In the genomic region with DNA sequence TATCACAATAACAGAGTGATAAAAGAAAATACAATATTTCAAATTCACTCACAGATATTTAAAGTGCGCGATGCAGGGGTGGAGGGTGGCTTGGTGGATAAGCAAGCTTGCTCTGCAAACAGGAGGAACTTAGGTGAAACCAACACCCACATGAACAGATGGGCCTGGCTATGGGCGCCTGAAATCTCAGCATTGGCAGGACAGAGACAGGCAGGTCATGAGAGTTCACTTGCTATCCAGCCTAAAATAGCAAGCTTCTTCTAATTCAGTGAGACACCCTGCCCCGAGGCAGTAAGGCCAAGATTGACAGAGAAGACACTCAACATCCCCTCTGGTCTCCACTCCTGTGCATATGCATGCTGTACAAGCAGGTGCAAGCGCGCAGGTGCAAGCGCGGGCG, we compare ENCODE assay signal across 23 mouse cellular contexts. TPM values are rescaled to one million over a fixed set of nuclear protein-coding genes. Genes with fewer than 3 reads are reported as not detected.
DNase-seq lines count a peak whose midpoint lies in the region; TF ChIP-seq lines count a peak whose summit lies in the region.
"Had no signal": no experiment of that assay in that cellular context is flagged by ENCODE, and none has a peak within 500 bp of the region (broad histone marks: within the 10 kb centered on the region; RNA-seq: fewer than 3 reads in every experiment).

No protein-coding gene starts in this region.

- TF ChIP-seq CTCF in gastrocnemius, adult 2 months (IDR thresholded peaks at IDR 0.05) = no peak

- no peaks in the 10 kb centered on the region for H3K36me3 ChIP-seq in splenic B cell, adult 2 months (ENCODE audit: control insufficient read depth, insufficient read depth, low read length, poor library complexity, severe bottlenecking)
- H3K36me3 ChIP-seq: heart, embryonic 12.5 days; hindbrain, embryonic 15.5 days; kidney, embryonic 15.5 days; limb, embryonic 13.5 days; lung, embryonic 15.5 days; midbrain, embryonic 10.5 days; midbrain, embryonic 15.5 days had no signal

- DNase-seq in cerebellum, postnatal 10 days = peak; percentile 49 to 64
- no peak for DNase-seq in cerebellum, adult 8-10 months
- peak; percentile 68 for DNase-seq in gastrocnemius, adult 2 months
- DNase-seq in gastrocnemius, postnatal 36 days = no peak
- peak; percentile 26 for DNase-seq in R1 (ENCODE audit: low read depth, low spot score)
- DNase-seq in splenic B cell, adult 2 months (ENCODE audit: low read depth, low spot score) = peak; percentile 23
- DNase-seq in right cerebral cortex, adult 18-20 months = no peak
- DNase-seq: adrenal gland, postnatal 10 days; cerebellum, adult 11-12 months; heart, adult 2 months; kidney, adult 11 months; kidney, postnatal 25 days; right cerebral cortex, postnatal 4 days; thymus, postnatal 4 days had no signal

- no peaks in the 10 kb centered on the region for H3K27me3 ChIP-seq in splenic B cell, adult 2 months (ENCODE audit: control insufficient read depth, insufficient read depth, low read length, poor library complexity, severe bottlenecking)
- H3K27me3 ChIP-seq: forebrain, embryonic 13.5 days; heart, embryonic 12.5 days; hindbrain, embryonic 15.5 days; kidney, embryonic 15.5 days; limb, embryonic 13.5 days; lung, embryonic 15.5 days; midbrain, embryonic 15.5 days had no signal

- intact Hi-C loops in gastrocnemius, adult 2 months (cut with DNase I) = no loop called here
- intact Hi-C loops in gastrocnemius, postnatal 36 days (cut with DNase I) = no loop called here

- H3K27ac ChIP-seq in gastrocnemius, adult 2 months = no peak overlapping the region; the same call in 1 of the 2 replicates
- H3K27ac ChIP-seq: forebrain, embryonic 13.5 days; heart, adult 2 months; hindbrain, embryonic 15.5 days; kidney, embryonic 15.5 days; left cerebral cortex, adult 2 months; limb, embryonic 13.5 days; lung, embryonic 15.5 days; midbrain, embryonic 10.5 days; midbrain, embryonic 15.5 days had no signal

- H3K4me3 ChIP-seq in gastrocnemius, adult 2 months = no peak overlapping the region
- H3K4me3 ChIP-seq: forebrain, embryonic 13.5 days; heart, adult 2 months; heart, embryonic 12.5 days; hindbrain, embryonic 15.5 days; kidney, embryonic 15.5 days; left cerebral cortex, adult 2 months; limb, embryonic 13.5 days; lung, embryonic 15.5 days; midbrain, embryonic 10.5 days; midbrain, embryonic 15.5 days had no signal

RNA-seq across cellular contexts. Expression of a gene that starts 23.8 kb away (rescaled TPM):
- 1 to 10 TPM; 5.1 to 9.0 TPM for total RNA-seq in gastrocnemius, adult 2 months (2021)
- 1 to 10 TPM; 3.7 to 5.8 TPM for total RNA-seq in gastrocnemius, postnatal 36 days (2021)

Comparison
In these comparisons a context has a peak if more than half of its experiments do, and no peak if none do; other contexts are left out.
1. DNase-seq: peak in cerebellum, postnatal 10 days (2 of 2), gastrocnemius, adult 2 months (single experiment), R1 (single experiment) and splenic B cell, adult 2 months (single experiment); none in cerebellum, adult 8-10 months (single experiment), gastrocnemius, postnatal 36 days (0 of 2) and right cerebral cortex, adult 18-20 months (single experiment).